In genomic region chr17:86435570-86435969, GRCm38 (mm10) we compare ENCODE assay signal across 21 mouse cellular contexts.
A peak's percentile ranks its signal among the peaks of the same experiment; 100 is the strongest.
DNase-seq lines count a peak whose midpoint lies in the region; ATAC-seq and TF ChIP-seq lines count a peak whose summit lies in the region.
"Had no signal": no experiment of that assay in that cellular context is flagged by ENCODE, and none has a peak within 500 bp of the region (broad histone marks: within the 10 kb centered on the region; RNA-seq: fewer than 3 reads in every experiment).

No protein-coding gene starts in this region.

- H3K4me1 ChIP-seq in heart, embryonic 14.5 days (ENCODE audit: control insufficient read depth in 2 of 2, insufficient read depth in 2 of 2, low read length in 2 of 2) = peaks cover 34 to 51% of the 10 kb centered on the region in 2 experiments
- H3K4me1 ChIP-seq in heart, embryonic 16.5 days (ENCODE audit: control insufficient read depth, insufficient read depth, low read length) = peaks cover 53% of the 10 kb centered on the region
- H3K4me1 ChIP-seq: forebrain, embryonic 12.5 days; liver, embryonic 15.5 days; midbrain, embryonic 12.5 days; neural tube, embryonic 12.5 days had no signal

- no peak for ATAC-seq in heart, embryonic 14.5 days (ENCODE audit: insufficient number of reproducible peaks, insufficient read depth, low FRiP score, low read depth)
- ATAC-seq in heart, embryonic 16.5 days (replicated peaks; ENCODE audit: extremely low read depth, insufficient read depth, low FRiP score) = no peak
- no peak for ATAC-seq in activated CD4-positive, CD25-positive, alpha-beta regulatory T cell, adult 4 months

- no peak overlapping the region for H3K4me2 ChIP-seq in heart, embryonic 14.5 days (ENCODE audit: low read length)
- H3K4me2 ChIP-seq in heart, embryonic 16.5 days (ENCODE audit: low read depth, low read length) = no peak overlapping the region
- H3K4me2 ChIP-seq: forebrain, embryonic 12.5 days; liver, embryonic 15.5 days; midbrain, embryonic 12.5 days; neural tube, embryonic 12.5 days had no signal

- H3K36me3 ChIP-seq in heart, embryonic 14.5 days (ENCODE audit: control insufficient read depth, insufficient read depth, low read length) = no peaks in the 10 kb centered on the region
- no peaks in the 10 kb centered on the region for H3K36me3 ChIP-seq in heart, embryonic 16.5 days (ENCODE audit: control insufficient read depth, insufficient read depth)
- H3K36me3 ChIP-seq: forebrain, embryonic 12.5 days; liver, embryonic 15.5 days; midbrain, embryonic 12.5 days; neural tube, embryonic 12.5 days had no signal

- no peaks in the 10 kb centered on the region for H3K9me3 ChIP-seq in heart, embryonic 14.5 days (ENCODE audit: control insufficient read depth, low read length)
- H3K9me3 ChIP-seq in heart, embryonic 16.5 days (replicated peaks; ENCODE audit: control insufficient read depth, low read length) = peaks cover 6% of the 10 kb centered on the region; the same call in 1 of the 2 replicates
- H3K9me3 ChIP-seq: forebrain, embryonic 12.5 days; liver, embryonic 15.5 days; midbrain, embryonic 12.5 days; neural tube, embryonic 12.5 days had no signal

- no peak for TF ChIP-seq CTCF in gastrocnemius, adult 2 months (IDR thresholded peaks at IDR 0.05)

- intact Hi-C loops in gastrocnemius, adult 2 months (cut with DNase I) = no loop called here
- intact Hi-C loops in gastrocnemius, postnatal 14 days (cut with DNase I; ENCODE audit: low total_unique reads) = no loop called here
- intact Hi-C loops in heart, postnatal 14 days (cut with DNase I) = no loop called here

- H3K4me3 ChIP-seq in gastrocnemius, adult 2 months = no peak overlapping the region
- no peak overlapping the region for H3K4me3 ChIP-seq in heart, embryonic 14.5 days (ENCODE audit: control insufficient read depth in 1 of 2, insufficient read depth in 1 of 2, low read depth in 1 of 2, low read length in 2 of 2)
- no peak overlapping the region for H3K4me3 ChIP-seq in heart, embryonic 16.5 days (ENCODE audit: low read length)
- H3K4me3 ChIP-seq: forebrain, embryonic 12.5 days; liver, embryonic 15.5 days; midbrain, embryonic 12.5 days; neural tube, embryonic 12.5 days had no signal

- no peak for DNase-seq in gastrocnemius, adult 2 months
- no peak for DNase-seq in gastrocnemius, postnatal 14 days
- DNase-seq in heart, postnatal 14 days = no peak
- no peak for DNase-seq in cerebellum, postnatal 10 days
- DNase-seq: adrenal gland, postnatal 25 days; cerebellum, adult 11-12 months; cerebellum, postnatal 36 days; gastrocnemius, postnatal 10 days; kidney, adult 18-20 months; layer of hippocampus, postnatal 36 days; right cerebral cortex, adult 18-20 months; thymus, postnatal 25 days had no signal

- 0 out of 2 replicates have a peak overlapping the region, but pooled peaks have one; percentile 3 for H3K9ac ChIP-seq in heart, embryonic 14.5 days (ENCODE audit: low read length)
- no peak overlapping the region for H3K9ac ChIP-seq in heart, embryonic 16.5 days (ENCODE audit: low read length)
- H3K9ac ChIP-seq: forebrain, embryonic 12.5 days; liver, embryonic 15.5 days; midbrain, embryonic 12.5 days; neural tube, embryonic 12.5 days had no signal

- 50% methylated on average over 1 of the region's 1 CpGs for WGBS in heart, embryonic 14.5 days
- 76% methylated on average over 1 of the region's 1 CpGs for WGBS in heart, embryonic 16.5 days

- H3K27me3 ChIP-seq in heart, embryonic 14.5 days (ENCODE audit: control insufficient read depth, insufficient read depth, low read length) = no peaks in the 10 kb centered on the region
- no peaks in the 10 kb centered on the region for H3K27me3 ChIP-seq in heart, embryonic 16.5 days (ENCODE audit: control insufficient read depth, insufficient read depth, low read length)
- H3K27me3 ChIP-seq: forebrain, embryonic 12.5 days; liver, embryonic 15.5 days; midbrain, embryonic 12.5 days; neural tube, embryonic 12.5 days had no signal

- peak overlapping the region; percentile 43; the same call in 1 of the 2 replicates for H3K27ac ChIP-seq in gastrocnemius, adult 2 months
- H3K27ac ChIP-seq in heart, embryonic 14.5 days (replicated peaks in 1 of 2; ENCODE audit: control insufficient read depth in 1 of 2, insufficient read depth in 1 of 2, low read depth in 2 of 2, low read length in 2 of 2) = peak overlapping the region; percentile 33 to 71; a peak in 3 of 4 replicates
- peak overlapping the region; percentile 59 for H3K27ac ChIP-seq in heart, embryonic 16.5 days (ENCODE audit: low read length)
- H3K27ac ChIP-seq: forebrain, embryonic 12.5 days; kidney, postnatal 0 days; liver, embryonic 15.5 days; macrophage; midbrain, embryonic 12.5 days; neural tube, embryonic 12.5 days had no signal
